Mouse (Mus musculus) kidney, adult 2 months (tissue): ENCODE measurements around the gene Cdcp2. TPM values are rescaled to one million over a fixed set of nuclear protein-coding genes. Genes with fewer than 3 reads are reported as not detected.
"Not testable (repeated sequence)": the region's sequence is repeated elsewhere in the genome, so short reads cannot be mapped to it uniquely, and the experiment has no call there.

Experiments
- DNase-seq: peaks from one replicate; pipeline ENCODE4 v3.0.0; 2021
- H3K27ac ChIP-seq: fragments of 200-500 bp; 2 replicates; pipeline ENCODE4 v1.5.1; 2012; ENCODE audit warnings: low read depth, low read length, control low read depth, inconsistent platforms; ENCODE audit not compliant: insufficient read depth
- H3K27me3 ChIP-seq: fragments of 200-500 bp; replicated peaks from 2 replicates; pipeline ENCODE4 v1.6.1; 2012; ENCODE audit warnings: mild to moderate bottlenecking, moderate library complexity, low read length, inconsistent platforms; ENCODE audit not compliant: control insufficient read depth, insufficient read depth
- H3K36me3 ChIP-seq: fragments of 200-500 bp; 2 replicates; pipeline ENCODE4 v1.6.1; 2012; ENCODE audit warnings: mild to moderate bottlenecking, moderate library complexity, low read length, inconsistent platforms; ENCODE audit not compliant: control insufficient read depth, insufficient read depth
- H3K4me1 ChIP-seq: fragments of 200-500 bp; 2 replicates; pipeline ENCODE4 v1.6.1; 2011; ENCODE audit warnings: low read length; ENCODE audit not compliant: control insufficient read depth, insufficient read depth
- H3K4me3 ChIP-seq: fragments of 200-500 bp; 2 replicates; pipeline ENCODE4 v1.5.1; 2011; ENCODE audit warnings: mild to moderate bottlenecking, low read depth, low read length, control low read depth; ENCODE audit not compliant: insufficient read depth
- CTCF ChIP-seq: fragments of 200-500 bp; conservative IDR thresholded peaks from 2 replicates; pipeline ENCODE4 v1.5.1; 2011; ENCODE audit warnings: low read depth, mild to moderate bottlenecking, control low read depth, low read length, moderate library complexity, mixed read lengths; ENCODE audit not compliant: insufficient read depth, insufficient read length
- POLR2A ChIP-seq: fragments of 200-500 bp; IDR thresholded peaks from one replicate; pipeline ENCODE4 v1.6.1; 2011; ENCODE audit warnings: low read depth, low read length, control low read depth
- WGBS: fragments of 180-500 bp; shearing (Covaris S2); methylation state at CpG from one replicate; pipeline ENCODE4 v1.1.7; 2018; 5-methylcytosine and 5-hydroxymethylcytosine counted together
- polyA plus RNA-seq: library from polyadenylated mRNA; depleted of rRNA; stranded (reverse); fragments of >200 nt; gene quantifications from 2 replicates; pipeline ENCODE4 v1.2.3, GENCODE M21; 2012

The Cdcp2 gene
- polyA plus RNA-seq, 1 experiment = not detected

- no peaks in the 10 kb centered on the region for H3K36me3 ChIP-seq
- H3K4me3 ChIP-seq = no peak overlapping the region
- no peak for TF ChIP-seq POLR2A
- TF ChIP-seq CTCF = no peak
- WGBS = 23% methylated on average over 13 of the region's 13 CpGs
- DNase-seq = no peak
- H3K27me3 ChIP-seq = no peaks in the 10 kb centered on the region
- H3K4me1 ChIP-seq = no peaks in the 10 kb centered on the region
- H3K27ac ChIP-seq = no peak overlapping the region
These were observed 11.6 kb downstream of the Cdcp2 start for GRCm38 (mm10) chr4:107108291-107108731.

GRCm38 (mm10) chr4:107109181-107109580 is 12.5 kb downstream of the Cdcp2 start:
- not testable (repeated sequence) for H3K4me1 ChIP-seq, H3K4me3 ChIP-seq, H3K27ac ChIP-seq, DNase-seq, H3K27me3 ChIP-seq, H3K36me3 ChIP-seq
- WGBS = 97% methylated on average over 6 of the region's 6 CpGs

- Histone ChIP-seq H3K27ac (no peak overlapping the region), H3K4me3 (no peak overlapping the region), H3K27me3 (no peaks in the 10 kb centered on the region), H3K4me1 (no peaks in the 10 kb centered on the region; the same call in 1 of the 2 replicates), H3K36me3 (no peaks in the 10 kb centered on the region)
- DNase-seq = no peak
- 35% methylated on average over 8 of the region's 8 CpGs for WGBS
- no peak for TF ChIP-seq CTCF
- no peak for TF ChIP-seq POLR2A
These were observed 17.6 kb downstream of the Cdcp2 start for GRCm38 (mm10) chr4:107114278-107114677.

- 55% methylated on average over 2 of the region's 2 CpGs for WGBS
- peak; percentile 77 for DNase-seq
These were observed 21.2 kb downstream of the Cdcp2 start for GRCm38 (mm10) chr4:107117741-107118385.

GRCm38 (mm10) chr4:107119056-107119455 is 22.4 kb downstream of the Cdcp2 start:
- H3K36me3 ChIP-seq = no peaks in the 10 kb centered on the region
- no peaks in the 10 kb centered on the region; the same call in 1 of the 2 replicates for H3K4me1 ChIP-seq
- no peaks in the 10 kb centered on the region for H3K27me3 ChIP-seq
- DNase-seq = peak; percentile 47
- H3K27ac ChIP-seq = no peak overlapping the region
- H3K4me3 ChIP-seq = no peak overlapping the region
- WGBS = 61% methylated on average over 4 of the region's 4 CpGs
- no peak for TF ChIP-seq CTCF
- TF ChIP-seq POLR2A = no peak

More at GRCm38 (mm10) chr4:107117741-107118385, 21.2 kb downstream of the Cdcp2 start:
- 0 out of 2 replicates have a peak overlapping the region, but pooled peaks have one; percentile 61 for H3K27ac ChIP-seq
- no peak overlapping the region for H3K4me3 ChIP-seq
- H3K36me3 ChIP-seq = no peaks in the 10 kb centered on the region
- no peaks in the 10 kb centered on the region for H3K27me3 ChIP-seq
- no peaks in the 10 kb centered on the region; the same call in 1 of the 2 replicates for H3K4me1 ChIP-seq
- TF ChIP-seq CTCF (no peak), POLR2A (no peak)

- WGBS = 83% methylated on average over 6 of the region's 6 CpGs
- Histone ChIP-seq H3K4me3 (no peak overlapping the region), H3K27me3 (no peaks in the 10 kb centered on the region), H3K36me3 (no peaks in the 10 kb centered on the region), H3K27ac (no peak overlapping the region), H3K4me1 (no peaks in the 10 kb centered on the region; the same call in 1 of the 2 replicates)
- DNase-seq = no peak
- TF ChIP-seq CTCF = no peak
- TF ChIP-seq POLR2A = no peak
These were observed 24.0 kb downstream of the Cdcp2 start for GRCm38 (mm10) chr4:107120676-107121075.

GRCm38 (mm10) chr4:107121165-107121943 is 24.7 kb downstream of the Cdcp2 start:
- peak; percentile 31 for DNase-seq
- Histone ChIP-seq H3K27ac (no peak overlapping the region), H3K27me3 (no peaks in the 10 kb centered on the region), H3K36me3 (no peaks in the 10 kb centered on the region), H3K4me3 (no peak overlapping the region), H3K4me1 (no peaks in the 10 kb centered on the region; the same call in 1 of the 2 replicates)
- TF ChIP-seq CTCF (peak; percentile 64), POLR2A (no peak)
- WGBS = 78% methylated on average over 12 of the region's 12 CpGs
